Mouse (Mus musculus): ENCODE results near the gene Casq1. TPM values are rescaled to one million over a fixed set of nuclear protein-coding genes. Genes with fewer than 3 reads are reported as not detected.
A peak's percentile ranks its signal among the peaks of the same experiment; 100 is the strongest.

Casq1 gene
- total RNA-seq, 1 experiment from 2014 or later: 0.48 TPM

GRCm38 (mm10) chr1:172206141-172206917 is 13.3 kb downstream of the Casq1 start, which contains the start of gene Pea15a:
TSS of gene Pea15a (minus strand) at chr1:172206804.
- DNase-seq: peak; percentile 89

DNA sequence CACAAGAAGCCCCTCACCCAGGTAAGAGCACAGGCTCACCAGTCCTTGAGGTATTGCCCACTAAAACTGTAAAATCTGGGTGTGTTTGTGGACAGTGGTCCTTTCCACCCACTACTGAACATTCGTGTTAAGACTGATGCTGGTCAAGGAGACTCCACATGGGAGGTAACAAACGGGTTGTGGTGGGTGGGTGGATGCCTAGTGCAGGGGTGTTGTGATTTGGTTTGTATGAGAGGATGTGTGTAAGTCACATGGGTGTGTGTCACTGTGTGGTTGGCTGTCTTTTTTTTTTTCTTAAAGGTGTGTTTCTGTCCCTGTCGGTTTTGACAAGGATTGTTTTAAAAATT is 14.0 kb downstream of the Casq1 start:
- no peak for DNase-seq

GRCm38 (mm10) chr1:172204814-172205740 is 14.6 kb downstream of the Casq1 start:
- DNase-seq: no peak

- DNase-seq: no peak
These were observed 15.4 kb downstream of the Casq1 start for GRCm38 (mm10) chr1:172204033-172204813.

GRCm38 (mm10) chr1:172203566-172203965 is 16.1 kb downstream of the Casq1 start:
- no peak for DNase-seq

DNA sequence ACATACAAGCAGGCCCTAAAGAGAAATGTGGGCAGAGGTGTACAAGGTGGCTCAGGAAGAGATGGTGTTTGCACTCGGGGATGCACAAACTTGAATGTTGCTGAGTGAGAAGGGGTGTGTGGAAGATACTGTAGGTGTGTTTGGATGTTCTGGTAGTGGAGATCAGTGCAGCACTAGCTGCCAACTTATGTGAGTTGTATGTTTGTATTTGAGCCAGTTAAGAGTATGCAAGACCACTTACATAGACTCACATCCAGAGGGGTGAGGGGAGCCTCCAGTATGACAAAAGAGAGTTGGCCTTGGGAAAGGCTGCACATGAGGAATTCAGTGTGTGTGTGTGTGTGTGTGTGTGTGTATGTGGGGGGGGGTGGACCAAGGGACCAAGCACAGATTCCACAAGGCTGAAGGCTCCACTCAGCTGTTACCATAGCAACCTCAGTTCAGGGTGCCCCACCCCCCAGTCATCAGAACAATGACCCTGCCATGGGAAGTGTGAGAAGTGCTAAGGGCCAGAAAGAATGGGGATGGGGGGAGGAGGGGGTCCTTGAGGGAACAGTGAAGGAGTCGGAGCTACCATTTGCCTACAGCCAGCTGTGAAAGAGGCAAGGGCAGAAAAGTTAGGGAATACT is 16.7 kb downstream of the Casq1 start:
- DNase-seq: peak; percentile 51

- peak; percentile 58 for DNase-seq
These were observed 17.4 kb downstream of the Casq1 start for GRCm38 (mm10) chr1:172201967-172202880.

DNA sequence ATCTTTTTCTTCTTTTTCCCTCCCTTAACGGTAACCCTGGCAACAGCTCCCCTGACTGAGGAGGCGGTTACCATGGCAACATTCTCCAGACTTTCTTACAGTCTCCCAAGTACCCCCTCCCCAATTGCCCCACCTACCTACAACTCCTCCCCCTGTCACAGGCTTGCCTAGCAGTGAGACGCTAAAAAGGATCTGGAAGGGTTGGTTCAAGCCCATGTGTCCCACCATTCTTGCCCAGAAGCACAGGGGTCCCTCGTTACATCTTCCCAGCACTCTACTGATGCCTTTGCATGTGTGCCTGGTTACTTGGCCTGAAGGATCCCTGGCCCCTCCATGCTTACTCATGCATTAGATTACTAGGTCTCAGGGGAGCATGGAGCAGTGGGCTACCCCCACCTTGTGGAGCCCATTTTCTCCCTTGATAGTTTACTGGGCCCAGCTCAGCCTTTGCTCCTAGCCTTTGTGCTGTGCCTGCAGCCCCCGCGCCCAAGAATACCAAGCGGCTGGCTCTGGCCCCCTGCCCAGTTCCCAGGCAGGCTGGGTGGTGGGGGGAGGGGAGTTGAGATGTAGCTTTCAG is 18.7 kb downstream of the Casq1 start:
- DNase-seq: no peak

DNA sequence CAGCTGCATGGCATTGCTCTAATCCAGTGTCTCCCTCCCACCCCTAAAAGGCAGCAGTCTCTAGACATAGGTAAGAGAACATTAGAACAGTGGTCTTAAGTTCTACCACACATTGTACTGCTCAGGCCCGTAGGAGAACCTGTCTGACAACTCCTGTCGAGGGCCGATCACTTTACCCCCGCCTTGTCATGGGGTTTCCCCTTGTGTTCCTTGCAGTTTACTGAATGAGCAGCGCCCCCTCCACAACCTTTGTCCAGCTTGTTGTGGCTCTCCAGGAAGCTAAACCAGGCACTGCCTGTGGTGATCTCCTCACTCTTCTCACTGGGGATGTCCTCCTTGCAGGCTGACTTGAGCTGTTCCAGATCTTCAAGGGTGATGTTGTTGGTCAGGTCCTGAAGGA is 19.5 kb downstream of the Casq1 start:
- no peak for DNase-seq

- no peak for DNase-seq
These were observed 20.7 kb downstream of the Casq1 start for GRCm38 (mm10) chr1:172198996-172199395.

- DNase-seq: no peak
These were observed 21.4 kb downstream of the Casq1 start for GRCm38 (mm10) chr1:172198316-172198715.

- no peak for DNase-seq
These were observed 21.8 kb downstream of the Casq1 start for GRCm38 (mm10) chr1:172197851-172198250.

DNA sequence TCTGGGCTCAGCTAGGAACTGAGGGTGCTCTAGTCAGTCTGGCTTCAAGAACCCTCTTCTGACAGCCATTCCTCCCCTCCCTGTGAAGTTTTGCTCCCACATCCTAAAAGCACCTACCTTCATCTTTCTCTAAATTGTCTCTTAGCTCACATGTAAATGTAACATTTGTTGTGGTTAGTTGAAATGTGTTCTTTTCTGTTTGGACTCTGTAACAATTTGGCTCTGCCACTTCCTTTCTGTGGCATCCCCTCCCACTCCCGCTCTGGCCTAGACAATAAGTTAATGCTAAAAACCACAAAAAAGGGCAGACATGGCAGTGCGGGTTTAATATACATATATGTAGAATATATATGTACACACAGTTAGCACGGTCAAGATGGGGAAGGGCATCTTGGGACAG is 22.5 kb downstream of the Casq1 start:
- DNase-seq: no peak

GRCm38 (mm10) chr1:172194435-172194834 is 25.2 kb downstream of the Casq1 start:
- no peak for DNase-seq

DNA sequence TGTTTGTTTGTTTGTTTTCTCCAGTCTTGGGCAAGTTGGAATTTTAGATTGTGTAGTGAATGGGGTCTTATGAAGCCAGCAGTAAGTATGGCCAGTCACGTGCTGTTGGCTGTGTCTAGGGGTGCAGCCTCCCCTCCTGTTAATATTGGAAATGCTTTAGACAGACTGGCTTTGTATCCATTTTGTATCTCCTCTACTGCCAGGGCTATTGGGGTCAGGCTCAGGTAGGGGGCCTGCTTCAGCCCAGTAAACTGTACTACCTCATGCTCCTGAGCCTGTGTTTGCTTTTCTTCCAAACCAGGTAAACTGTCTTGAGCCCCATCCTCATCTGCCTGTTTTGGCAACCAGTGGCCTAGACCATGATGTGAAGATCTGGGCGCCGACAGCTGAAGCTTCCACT is 27.5 kb downstream of the Casq1 start:
- no peak for DNase-seq

- DNase-seq: no peak
These were observed 28.1 kb downstream of the Casq1 start for GRCm38 (mm10) chr1:172191578-172191977.

DNA sequence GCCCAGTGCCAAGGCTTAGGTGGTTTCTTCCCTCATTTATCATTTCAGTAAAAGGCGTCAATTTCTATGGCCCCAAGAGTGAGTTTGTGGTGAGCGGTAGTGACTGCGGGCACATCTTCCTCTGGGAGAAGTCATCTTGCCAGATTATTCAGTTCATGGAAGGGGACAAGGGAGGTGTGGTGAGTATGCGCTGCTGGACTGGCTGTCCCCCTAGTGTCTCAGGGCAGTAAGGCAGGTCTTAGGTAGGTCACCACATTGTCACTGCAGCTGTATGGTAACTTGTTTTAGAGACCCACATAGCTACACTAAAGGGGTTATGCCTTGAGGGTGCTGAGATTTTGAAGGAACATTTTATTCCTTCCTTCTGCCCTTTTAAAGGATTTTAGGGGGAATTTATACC is 30.8 kb downstream of the Casq1 start:
- DNase-seq: no peak

- no peak for DNase-seq
These were observed 33.0 kb downstream of the Casq1 start for GRCm38 (mm10) chr1:172186401-172187289.

GRCm38 (mm10) chr1:172183915-172184314 is 35.8 kb downstream of the Casq1 start:
- no peak for DNase-seq

Data from adrenal gland, postnatal 14 days (tissue).